Mouse (Mus musculus) heart, embryonic 16.5 days (tissue): ENCODE results near the gene Prss33. TPM values are rescaled to one million over a fixed set of nuclear protein-coding genes. Genes with fewer than 3 reads are reported as not detected.

Experiments
- ATAC-seq: fragments of 200-750 bp; cut with Nextera tagmentation; replicated peaks from 2 replicates; pipeline ENCODE4 v1.8.0; 2017; ENCODE audit warnings: moderate number of reproducible peaks; ENCODE audit not compliant: insufficient read depth, low FRiP score; ENCODE audit errors: extremely low read depth
- H3K27ac ChIP-seq: fragments of 300-500 bp; sonication (generic); 2 replicates; pipeline ENCODE4 v1.5.1; 2014; ENCODE audit warnings: mild to moderate bottlenecking, low read length, control low read depth, moderate library complexity
- H3K27me3 ChIP-seq: fragments of 300-500 bp; sonication (generic); 2 replicates; pipeline ENCODE4 v1.6.1; 2014; ENCODE audit warnings: low read length, mixed read lengths; ENCODE audit not compliant: control insufficient read depth, insufficient read depth
- H3K36me3 ChIP-seq: fragments of 300-500 bp; sonication (generic); 2 replicates; pipeline ENCODE4 v1.6.1; 2014; ENCODE audit not compliant: control insufficient read depth, insufficient read depth
- H3K4me1 ChIP-seq: fragments of 300-500 bp; sonication (generic); 2 replicates; pipeline ENCODE4 v1.6.1; 2014; ENCODE audit warnings: low read length, mixed read lengths; ENCODE audit not compliant: control insufficient read depth, insufficient read depth
- H3K4me2 ChIP-seq: fragments of 300-500 bp; sonication (generic); 2 replicates; pipeline ENCODE4 v1.6.1; 2014; ENCODE audit warnings: low read depth, mild to moderate bottlenecking, control low read depth, low read length
- H3K4me3 ChIP-seq: fragments of 300-500 bp; sonication (generic); 2 replicates; pipeline ENCODE4 v1.5.1; 2014; ENCODE audit warnings: mild to moderate bottlenecking, control low read depth, low read length
- H3K9ac ChIP-seq: fragments of 300-500 bp; sonication (generic); 2 replicates; pipeline ENCODE4 v1.6.1; 2014; ENCODE audit warnings: low read length, control low read depth
- H3K9me3 ChIP-seq: fragments of 300-500 bp; sonication (generic); replicated peaks from 2 replicates; pipeline ENCODE4 v1.6.1; 2016; ENCODE audit warnings: low read length; ENCODE audit not compliant: control insufficient read depth
- WGBS: fragments of 180-500 bp; shearing (Covaris S2); extraction: QIAGEN DNeasy Blood & Tissue Kit; methylation state at CpG from one replicate; pipeline ENCODE4 v1.1.7; 2014; 5-methylcytosine and 5-hydroxymethylcytosine counted together
- polyA plus RNA-seq: library from polyadenylated mRNA; unstranded; fragments of >200 nt; fragmentation: Nextera tagmentation; extraction: Ambion mirVana; gene quantifications from 2 replicates; pipeline ENCODE4 v1.2.1, GENCODE M21; 2015

The Prss33 gene
- polyA plus RNA-seq, 1 experiment from 2014 or later = not detected

GRCm38 (mm10) chr17:23818579-23818978 lies 17.3 kb downstream of the Prss33 start:
- Histone ChIP-seq H3K4me3 (no peak overlapping the region), H3K36me3 (peaks cover 90% of the 10 kb centered on the region), H3K4me2 (no peak overlapping the region), H3K27ac (no peak overlapping the region), H3K9ac (no peak overlapping the region), H3K4me1 (no peaks in the 10 kb centered on the region), H3K9me3 (peaks cover 25% of the 10 kb centered on the region), H3K27me3 (no peaks in the 10 kb centered on the region)
- WGBS = 93% methylated on average over 8 of the region's 8 CpGs
- no peak for ATAC-seq

- Histone ChIP-seq H3K27ac (no peak overlapping the region), H3K4me3 (no peak overlapping the region), H3K36me3 (peaks cover 85% of the 10 kb centered on the region), H3K9ac (no peak overlapping the region), H3K4me2 (no peak overlapping the region), H3K27me3 (no peaks in the 10 kb centered on the region), H3K9me3 (peaks cover 25% of the 10 kb centered on the region), H3K4me1 (no peaks in the 10 kb centered on the region)
- 96% methylated on average over 16 of the region's 16 CpGs for WGBS
- ATAC-seq = no peak
Observed at GRCm38 (mm10) chr17:23815641-23816040, 20.2 kb downstream of the Prss33 start.

GRCm38 (mm10) chr17:23807918-23808317 lies 27.9 kb downstream of the Prss33 start:
- Histone ChIP-seq H3K4me3 (no peak overlapping the region), H3K4me1 (peaks cover 24% of the 10 kb centered on the region), H3K9me3 (no peaks in the 10 kb centered on the region), H3K4me2 (no peak overlapping the region), H3K27ac (no peak overlapping the region), H3K27me3 (no peaks in the 10 kb centered on the region), H3K9ac (no peak overlapping the region), H3K36me3 (peaks cover 39% of the 10 kb centered on the region)
- no peak for ATAC-seq
- 82% methylated on average over 3 of the region's 3 CpGs for WGBS

GRCm38 (mm10) chr17:23806867-23807266 lies 29.0 kb downstream of the Prss33 start:
- no peaks in the 10 kb centered on the region for H3K9me3 ChIP-seq
- peak overlapping the region; percentile 14; the same call in 1 of the 2 replicates for H3K27ac ChIP-seq
- peaks cover 31% of the 10 kb centered on the region for H3K36me3 ChIP-seq
- H3K27me3 ChIP-seq = no peaks in the 10 kb centered on the region
- peaks cover 24% of the 10 kb centered on the region for H3K4me1 ChIP-seq
- peak overlapping the region; percentile 27 for H3K4me3 ChIP-seq
- H3K4me2 ChIP-seq = peak overlapping the region; percentile 77
- ATAC-seq = no peak
- peak overlapping the region; percentile 29; the same call in 1 of the 2 replicates for H3K9ac ChIP-seq
- WGBS = 60% methylated on average over 25 of the region's 25 CpGs

GRCm38 (mm10) chr17:23804426-23805085 lies 31.3 kb downstream of the Prss33 start:
- Histone ChIP-seq H3K4me2 (peak overlapping the region; percentile 77), H3K27me3 (no peaks in the 10 kb centered on the region), H3K4me3 (peak overlapping the region; percentile 80), H3K9me3 (no peaks in the 10 kb centered on the region), H3K9ac (peak overlapping the region; percentile 92), H3K4me1 (peaks cover 24% of the 10 kb centered on the region), H3K27ac (peak overlapping the region; percentile 96; the same call in 1 of the 2 replicates), H3K36me3 (peaks cover 15% of the 10 kb centered on the region)
- ATAC-seq = no peak
- under 1% methylated on average over 8 of the region's 8 CpGs for WGBS

GRCm38 (mm10) chr17:23803366-23804041 lies 32.4 kb downstream of the Prss33 start:
- ATAC-seq = peak; percentile 46
- H3K9ac ChIP-seq = peak overlapping the region; percentile 92
- no peaks in the 10 kb centered on the region for H3K9me3 ChIP-seq
- peak overlapping the region; percentile 96 for H3K27ac ChIP-seq
- H3K4me2 ChIP-seq = peak overlapping the region; percentile 77
- under 1% methylated on average over 51 of the region's 83 CpGs for WGBS
- H3K4me3 ChIP-seq = peak overlapping the region; percentile 80
- no peaks in the 10 kb centered on the region for H3K27me3 ChIP-seq
- H3K36me3 ChIP-seq = peaks cover 4% of the 10 kb centered on the region
- H3K4me1 ChIP-seq = peaks cover 24% of the 10 kb centered on the region

GRCm38 (mm10) chr17:23802746-23803365 lies 33.0 kb downstream of the Prss33 start:
- peak overlapping the region; percentile 84 for H3K4me2 ChIP-seq
- no peaks in the 10 kb centered on the region for H3K9me3 ChIP-seq
- H3K4me1 ChIP-seq = peaks cover 24% of the 10 kb centered on the region
- peak; percentile 97 for ATAC-seq
- H3K4me3 ChIP-seq = peak overlapping the region; percentile 80
- under 1% methylated on average over 58 of the region's 60 CpGs for WGBS
- peak overlapping the region; percentile 96 for H3K27ac ChIP-seq
- H3K27me3 ChIP-seq = no peaks in the 10 kb centered on the region
- H3K9ac ChIP-seq = peak overlapping the region; percentile 92
- no peaks in the 10 kb centered on the region for H3K36me3 ChIP-seq

GRCm38 (mm10) chr17:23801627-23802026 lies 34.2 kb downstream of the Prss33 start:
- no peak overlapping the region for H3K27ac ChIP-seq
- H3K4me2 ChIP-seq = no peak overlapping the region
- no peak for ATAC-seq
- no peak overlapping the region for H3K9ac ChIP-seq
- H3K9me3 ChIP-seq = no peaks in the 10 kb centered on the region
- no peaks in the 10 kb centered on the region for H3K36me3 ChIP-seq
- no peaks in the 10 kb centered on the region for H3K27me3 ChIP-seq
- peaks cover 19% of the 10 kb centered on the region for H3K4me1 ChIP-seq
- WGBS = 94% methylated on average over 10 of the region's 10 CpGs
- H3K4me3 ChIP-seq = no peak overlapping the region

GRCm38 (mm10) chr17:23797316-23797715 lies 38.5 kb downstream of the Prss33 start:
- H3K9ac ChIP-seq = no peak overlapping the region
- no peaks in the 10 kb centered on the region for H3K27me3 ChIP-seq
- no peak overlapping the region for H3K4me2 ChIP-seq
- no peaks in the 10 kb centered on the region for H3K4me1 ChIP-seq
- H3K36me3 ChIP-seq = no peaks in the 10 kb centered on the region
- H3K9me3 ChIP-seq = no peaks in the 10 kb centered on the region
- no peak overlapping the region for H3K27ac ChIP-seq
- H3K4me3 ChIP-seq = no peak overlapping the region
- WGBS = 65% methylated on average over 7 of the region's 7 CpGs
- ATAC-seq = no peak
